Mouse (Mus musculus): Measurements from ENCODE around the gene Lrrc42.

DNA sequence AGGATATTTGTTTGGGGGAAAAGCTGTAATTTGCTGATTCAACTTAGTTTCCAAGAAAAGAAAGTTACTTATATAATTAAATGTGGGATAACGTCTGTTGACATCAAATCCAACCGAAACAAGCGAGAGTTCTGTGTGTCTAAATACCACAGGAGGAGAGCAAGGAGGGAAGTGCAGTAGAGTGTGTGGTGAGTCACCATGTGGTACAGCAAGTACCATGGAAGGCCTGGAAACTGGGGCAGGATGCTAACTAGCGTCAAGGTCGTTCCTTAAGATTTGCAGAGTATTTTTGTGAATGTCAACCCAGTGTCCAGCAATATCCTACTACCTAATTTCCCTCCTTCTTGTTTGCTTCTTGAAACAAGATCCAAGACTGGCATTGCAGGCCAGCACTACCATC, 55.3 kb downstream of the Lrrc42 start:
- no peak for TF ChIP-seq CTCF (IDR thresholded peaks at IDR 0.05; ENCODE audit: low read depth)
- TF ChIP-seq EP300 (IDR thresholded peaks at IDR 0.05; ENCODE audit: low read depth): no peak
